In the genomic region with DNA sequence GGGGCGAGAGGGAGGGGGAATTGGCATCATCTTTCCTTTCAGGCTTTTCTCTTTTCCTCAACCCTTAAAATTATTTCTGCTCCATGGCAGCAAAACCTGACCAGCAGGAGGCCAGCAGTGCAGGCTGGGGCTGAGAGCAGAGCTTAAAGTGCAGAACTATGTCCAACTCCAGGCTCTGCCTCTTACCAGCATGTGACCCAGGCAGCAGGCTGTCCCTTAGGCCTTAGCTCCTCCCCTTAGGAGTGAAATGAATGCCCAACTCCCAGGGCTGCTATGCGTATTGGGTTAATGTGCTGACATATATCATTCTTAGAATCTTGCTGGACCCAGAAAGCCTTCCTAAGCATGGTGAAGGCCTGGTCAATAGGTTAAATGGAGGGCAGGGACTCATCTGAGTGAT, we compare ENCODE assay signal across 14 mouse cellular contexts.
"Had no signal": no experiment of that assay in that cellular context is flagged by ENCODE, and none has a peak within 500 bp of the region (broad histone marks: within the 10 kb centered on the region; RNA-seq: fewer than 3 reads in every experiment).

No protein-coding gene starts in this region.

- H3K27me3 ChIP-seq: limb, embryonic 15.5 days; liver, embryonic 12.5 days; lung, embryonic 15.5 days; megakaryocyte, embryonic 14.5 days; stomach, embryonic 15.5 days had no signal

- H3K36me3 ChIP-seq: limb, embryonic 15.5 days; liver, embryonic 12.5 days; lung, embryonic 15.5 days; stomach, embryonic 15.5 days had no signal

- H3K4me2 ChIP-seq: limb, embryonic 15.5 days; liver, embryonic 12.5 days; lung, embryonic 15.5 days; stomach, embryonic 15.5 days had no signal

- H3K9me3 ChIP-seq: limb, embryonic 15.5 days; liver, embryonic 12.5 days; lung, embryonic 15.5 days; stomach, embryonic 15.5 days had no signal

- ATAC-seq: liver, embryonic 12.5 days had no signal

- H3K9ac ChIP-seq: limb, embryonic 15.5 days; liver, embryonic 12.5 days; lung, embryonic 15.5 days; stomach, embryonic 15.5 days had no signal

- DNase-seq: kidney, adult 11 months; kidney, postnatal 14 days; layer of hippocampus, adult 9-11 months; layer of hippocampus, postnatal 36 days; lung, postnatal 14 days; right cerebral cortex, postnatal 14 days; thymus, adult 2 months; thymus, postnatal 25 days had no signal

- H3K27ac ChIP-seq: limb, embryonic 15.5 days; liver, embryonic 12.5 days; lung, embryonic 15.5 days; macrophage; stomach, embryonic 15.5 days had no signal

- H3K4me1 ChIP-seq: limb, embryonic 15.5 days; liver, embryonic 12.5 days; lung, embryonic 15.5 days; megakaryocyte, embryonic 14.5 days; stomach, embryonic 15.5 days had no signal

- H3K4me3 ChIP-seq: limb, embryonic 15.5 days; liver, embryonic 12.5 days; lung, embryonic 15.5 days; megakaryocyte, embryonic 14.5 days; stomach, embryonic 15.5 days had no signal
